Mouse (Mus musculus): ENCODE measurements around the gene Olfr286. TPM values are rescaled to one million over a fixed set of nuclear protein-coding genes. Genes with fewer than 3 reads are reported as not detected.

Gene Olfr286
- total RNA-seq (2023) = not detected

DNA sequence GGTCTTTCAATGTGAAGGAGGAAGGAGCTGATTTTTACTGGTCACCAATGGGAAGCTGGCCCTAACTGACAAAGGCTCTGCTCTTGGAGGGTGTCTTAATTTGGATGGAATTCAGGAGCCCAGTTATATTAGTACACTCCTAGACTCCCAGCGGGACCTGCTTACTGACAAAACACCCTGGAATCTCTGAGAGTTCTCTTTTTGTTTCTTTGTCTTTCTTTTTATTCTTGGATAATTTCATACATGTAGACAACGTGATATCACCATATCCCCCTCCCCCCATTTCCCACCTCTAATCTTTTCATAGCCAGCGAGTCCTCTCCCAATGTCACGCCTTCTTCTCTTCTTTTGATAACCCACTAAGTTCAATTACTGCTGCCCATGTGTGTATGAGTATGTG is at the start of gene Olfr286:
Gene Olfr286, minus strand, starts transcription at position 101 of the 400 bp plus-strand sequence.

DNA sequence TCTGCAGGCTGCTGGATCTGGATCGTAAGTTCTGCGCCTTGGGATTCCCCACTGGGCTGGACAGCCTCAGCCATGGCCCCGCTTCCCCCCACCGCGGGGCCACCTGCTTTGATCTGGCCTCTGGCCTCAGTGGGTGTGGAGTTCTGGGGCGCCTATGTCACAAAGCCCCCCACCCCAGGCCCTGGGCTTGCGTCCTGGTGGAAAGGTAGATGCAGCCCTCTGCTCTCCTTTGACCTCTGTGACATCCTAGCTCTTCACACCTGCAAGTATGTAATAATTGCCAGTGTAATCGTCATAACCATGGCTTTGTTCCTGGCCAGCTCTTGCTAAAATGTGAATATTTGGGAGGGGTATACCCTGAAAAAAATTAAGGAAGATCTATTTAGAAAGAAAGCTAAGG is 22.9 kb upstream of the Olfr286 start, which contains the start of gene H1fnt:
Gene H1fnt, minus strand, starts transcription at position 101 of the 400 bp plus-strand sequence.

DNA sequence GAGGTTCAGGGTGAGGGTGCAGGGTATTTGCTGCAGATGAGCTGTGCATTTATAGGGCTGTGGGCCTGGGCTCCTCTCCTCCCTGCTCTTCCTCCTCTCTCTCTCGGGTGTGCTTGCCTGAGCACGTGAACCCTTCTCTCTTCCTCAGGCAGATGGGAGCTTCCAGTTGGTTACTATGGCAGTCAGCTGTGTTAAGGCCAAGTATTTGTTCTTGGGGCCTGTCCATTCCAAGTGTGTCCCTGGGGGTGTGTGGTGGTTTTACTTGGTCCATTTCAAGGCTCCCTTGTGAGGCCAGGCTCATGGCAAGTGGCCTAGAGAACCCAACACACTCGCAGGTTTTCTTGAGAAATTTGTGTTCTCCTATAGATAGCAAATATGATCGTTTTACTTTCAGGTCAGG is 13.4 kb downstream of the Olfr286 start, which contains the start of the genes Gm44579 and Olfr287:
Gene Gm44579, minus strand, starts transcription at position 101 of the 400 bp plus-strand sequence.
Gene Olfr287, minus strand, starts transcription at position 180 of the 400 bp plus-strand sequence.

DNA sequence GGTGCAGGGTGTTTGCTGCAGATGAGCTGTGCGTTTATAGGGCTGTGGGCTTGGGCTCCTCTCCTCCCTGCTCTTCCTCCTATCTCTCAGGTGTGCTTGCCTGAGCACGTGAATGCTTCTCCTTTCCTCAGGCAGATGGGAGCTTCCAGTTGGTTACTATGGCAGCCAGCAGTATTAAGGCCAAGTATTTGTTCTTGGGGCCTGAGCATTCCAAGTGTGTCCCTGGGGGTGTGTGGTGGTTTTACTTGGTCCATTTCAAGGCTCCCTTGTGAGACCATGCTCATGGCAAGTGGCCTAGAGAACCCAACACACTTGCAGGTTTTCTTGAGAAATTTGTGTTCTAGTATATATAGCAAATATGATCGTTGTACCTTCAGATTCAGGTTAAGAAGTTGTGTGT is 38.8 kb downstream of the Olfr286 start, which contains the start of gene Olfr288:
Gene Olfr288, minus strand, starts transcription at position 101 of the 400 bp plus-strand sequence.

Other genes starting within 250 kb of the Olfr286 start
- gene Col2a1, start 229.8 kb downstream of the Olfr286 start, total RNA-seq (2023) = not detected
- 1 to 10 TPM; 4.7 to 5.5 TPM for gene Pfkm, start 141.9 kb downstream of the Olfr286 start, total RNA-seq (2023)
- 10 to 100 TPM; 63.4 to 70.5 TPM for gene Senp1, start 140.7 kb downstream of the Olfr286 start, total RNA-seq (2023)
- gene Asb8, start 68.8 kb downstream of the Olfr286 start, total RNA-seq (2023) = 10 to 100 TPM; 21.2 to 27.4 TPM
- not detected for gene Ccdc184, start 67.3 kb downstream of the Olfr286 start, total RNA-seq (2023)
- gene Olfr288, start 38.9 kb downstream of the Olfr286 start, total RNA-seq (2023) = not detected
- not detected for gene Gm44579, start 13.5 kb downstream of the Olfr286 start, total RNA-seq (2023)
- not detected for gene Olfr287, start 13.4 kb downstream of the Olfr286 start, total RNA-seq (2023)
- not detected for gene H1fnt, start 22.8 kb upstream of the Olfr286 start, total RNA-seq (2023)
- gene Zfp641, start 61.7 kb upstream of the Olfr286 start, total RNA-seq (2023) = not detected
- gene Olfr285, start 82.9 kb upstream of the Olfr286 start, total RNA-seq (2023) = not detected
- not detected for gene Olfr284, start 106.5 kb upstream of the Olfr286 start, total RNA-seq (2023)
- not detected for gene Olfr283, start 146.5 kb upstream of the Olfr286 start, total RNA-seq (2023)
- not detected for gene Olfr282, start 196.8 kb upstream of the Olfr286 start, total RNA-seq (2023)
- gene Olfr281, start 218.1 kb upstream of the Olfr286 start, total RNA-seq (2023) = not detected
- gene OR5BS1P, start 235.4 kb upstream of the Olfr286 start, total RNA-seq (2023) = not detected
- under 1 TPM in 1 of 2 experiments, not detected in 1; 0.75 TPM for gene Lalba, start 248.3 kb upstream of the Olfr286 start, total RNA-seq (2023)

All from B cell, adult 67 days (primary cell).